Mouse (Mus musculus): Measurements from ENCODE around the gene Stoml2.

Gene Stoml2

DNA sequence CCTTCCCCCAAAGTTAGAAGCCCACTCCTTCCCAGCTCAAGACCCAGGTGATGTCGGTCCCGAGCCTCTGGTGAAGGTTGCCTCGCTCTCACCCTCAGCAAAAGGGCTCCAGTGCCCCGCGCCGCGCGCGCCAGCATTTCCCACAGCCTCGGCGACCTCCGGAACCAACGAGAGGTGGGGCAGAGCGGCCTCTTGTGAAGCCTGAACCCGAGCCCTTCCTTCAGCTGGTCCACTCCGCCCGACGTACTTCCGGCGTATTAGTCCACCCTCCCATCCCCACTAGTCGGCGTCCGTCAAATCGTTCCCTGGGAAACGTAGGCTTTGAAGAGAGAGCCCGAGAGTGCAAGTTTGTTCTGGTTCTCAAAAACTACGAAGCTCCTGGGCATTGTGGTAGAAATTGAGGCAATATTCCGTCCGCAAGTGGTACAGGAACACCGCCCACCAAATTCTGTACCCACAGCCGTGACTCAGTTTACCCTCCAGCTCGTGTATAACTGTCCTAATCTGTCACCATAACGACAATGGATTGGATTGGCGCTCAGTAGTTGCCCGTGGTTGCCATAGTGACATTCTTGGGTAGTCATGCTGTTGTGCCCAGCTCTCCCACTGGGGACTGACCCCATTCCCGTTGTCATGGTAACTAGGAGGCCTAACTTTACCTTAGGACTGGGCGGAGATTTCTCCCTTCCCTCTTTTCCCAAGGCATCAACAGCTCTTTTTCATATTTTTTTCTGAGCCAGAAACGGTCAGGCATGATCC, at the start of gene Stoml2:
TSS of gene Stoml2 (minus strand) at position 474 of the 759 bp plus-strand sequence.
- DNase-seq, result peak; percentile 99

DNA sequence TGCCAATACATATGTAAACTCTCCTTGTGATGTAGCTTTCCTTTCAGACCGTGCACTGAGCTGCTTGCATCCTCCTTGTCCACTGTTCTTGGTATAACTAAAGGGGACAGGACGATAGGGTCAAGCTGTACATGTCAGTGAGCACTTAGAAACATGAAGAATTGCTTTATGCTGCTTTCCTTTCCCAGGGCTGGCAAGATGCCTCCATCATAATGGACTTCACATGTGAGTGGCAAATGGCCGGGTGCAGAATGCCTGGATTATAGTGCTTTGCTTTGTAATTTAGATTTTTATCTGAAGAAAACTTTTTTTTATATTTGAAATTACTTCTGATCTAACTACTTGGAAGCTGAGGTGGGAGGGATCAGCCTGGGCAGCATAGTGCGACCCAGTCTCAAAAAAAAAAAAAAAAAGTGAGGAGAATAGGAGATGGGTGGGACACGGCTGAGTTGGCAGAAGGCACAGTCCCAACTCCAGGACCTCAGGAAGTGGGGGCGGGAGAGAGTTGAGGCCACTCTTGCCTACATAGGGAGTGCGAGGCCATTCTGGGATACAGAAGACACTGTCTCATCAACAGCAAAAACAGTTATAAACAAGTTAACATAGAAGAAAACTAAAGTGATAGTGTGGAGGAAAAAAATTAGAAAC, 46.7 kb upstream of the Stoml2 start:
- no peak for DNase-seq

DNA sequence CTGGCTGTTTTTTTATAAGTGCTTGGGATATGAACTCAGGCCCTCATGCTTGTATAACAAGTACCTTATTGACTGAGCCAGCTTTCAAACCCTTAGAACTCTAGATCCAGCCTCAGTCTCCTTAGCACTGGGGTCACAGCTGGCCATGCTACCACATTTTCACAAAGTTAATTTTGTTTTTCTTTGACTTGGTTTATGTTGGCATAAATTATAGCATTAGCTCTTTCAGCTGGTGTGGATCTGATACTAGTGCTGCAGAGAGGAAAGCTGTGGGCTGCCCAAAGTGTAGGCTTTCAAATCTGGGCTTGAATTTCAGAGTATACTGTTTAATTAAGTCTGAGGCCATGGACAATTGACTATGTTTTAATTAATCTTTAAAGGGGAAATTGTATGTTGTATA, 43.4 kb upstream of the Stoml2 start:
- no peak for DNase-seq

DNA sequence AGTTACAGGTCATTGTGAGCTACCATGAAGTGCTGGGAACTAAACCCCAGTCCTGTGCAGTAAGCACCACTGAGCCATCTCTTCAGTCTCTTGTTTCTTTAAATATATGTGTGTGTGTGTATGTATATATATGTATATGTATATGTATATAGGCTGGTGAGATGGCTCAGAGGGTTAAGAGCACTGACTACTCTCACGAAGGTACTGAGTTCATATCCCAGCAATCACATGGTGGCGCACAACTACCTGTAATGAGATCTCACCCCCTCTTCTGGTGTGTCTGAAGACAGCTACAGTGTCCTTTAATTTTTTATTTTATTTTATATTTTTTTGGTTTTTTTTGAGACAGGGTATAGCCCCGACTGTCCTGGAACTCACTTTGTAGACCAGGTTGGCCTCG, 34.0 kb upstream of the Stoml2 start:
- no peak for DNase-seq

DNA sequence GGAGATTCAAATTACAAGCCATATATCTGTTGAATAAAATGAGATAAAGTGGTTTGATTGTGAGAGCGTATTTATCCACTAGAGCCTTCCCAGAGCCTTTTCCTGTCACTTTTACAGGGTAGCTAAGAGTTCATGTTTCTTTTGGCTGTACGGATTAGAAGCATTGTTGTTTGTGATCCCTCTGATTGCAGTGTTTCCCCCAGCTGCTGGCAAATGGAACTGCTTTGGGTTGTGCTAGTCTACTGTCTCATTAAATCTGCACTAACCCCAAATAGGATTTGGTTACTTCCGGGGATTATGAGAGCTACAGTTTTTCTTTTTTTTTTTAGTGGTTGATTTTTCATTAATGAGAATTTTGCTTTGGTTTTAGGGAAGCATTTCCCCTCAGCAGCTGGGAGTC, 28.8 kb upstream of the Stoml2 start:
- peak; percentile 59 for DNase-seq

DNA sequence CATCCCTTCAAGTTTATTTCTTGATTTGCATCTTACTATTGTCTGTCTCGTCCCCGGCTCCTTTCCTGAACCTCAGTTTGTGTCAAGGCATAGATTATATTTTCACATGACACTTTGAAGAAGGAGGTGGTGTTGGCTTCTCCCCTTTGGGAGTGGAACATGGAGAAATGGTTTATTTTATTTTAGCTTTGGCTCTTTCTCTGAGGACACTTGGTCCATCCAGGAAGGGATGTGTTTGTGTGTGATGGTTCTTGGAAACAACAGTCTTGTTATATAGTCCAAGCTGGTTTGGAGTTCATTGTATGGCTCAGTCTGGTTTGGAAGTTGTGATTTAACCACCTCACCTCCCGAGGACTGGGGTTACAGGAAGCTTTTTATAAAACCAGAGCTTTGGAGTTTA, 28.2 kb upstream of the Stoml2 start:
- no peak for DNase-seq

DNA sequence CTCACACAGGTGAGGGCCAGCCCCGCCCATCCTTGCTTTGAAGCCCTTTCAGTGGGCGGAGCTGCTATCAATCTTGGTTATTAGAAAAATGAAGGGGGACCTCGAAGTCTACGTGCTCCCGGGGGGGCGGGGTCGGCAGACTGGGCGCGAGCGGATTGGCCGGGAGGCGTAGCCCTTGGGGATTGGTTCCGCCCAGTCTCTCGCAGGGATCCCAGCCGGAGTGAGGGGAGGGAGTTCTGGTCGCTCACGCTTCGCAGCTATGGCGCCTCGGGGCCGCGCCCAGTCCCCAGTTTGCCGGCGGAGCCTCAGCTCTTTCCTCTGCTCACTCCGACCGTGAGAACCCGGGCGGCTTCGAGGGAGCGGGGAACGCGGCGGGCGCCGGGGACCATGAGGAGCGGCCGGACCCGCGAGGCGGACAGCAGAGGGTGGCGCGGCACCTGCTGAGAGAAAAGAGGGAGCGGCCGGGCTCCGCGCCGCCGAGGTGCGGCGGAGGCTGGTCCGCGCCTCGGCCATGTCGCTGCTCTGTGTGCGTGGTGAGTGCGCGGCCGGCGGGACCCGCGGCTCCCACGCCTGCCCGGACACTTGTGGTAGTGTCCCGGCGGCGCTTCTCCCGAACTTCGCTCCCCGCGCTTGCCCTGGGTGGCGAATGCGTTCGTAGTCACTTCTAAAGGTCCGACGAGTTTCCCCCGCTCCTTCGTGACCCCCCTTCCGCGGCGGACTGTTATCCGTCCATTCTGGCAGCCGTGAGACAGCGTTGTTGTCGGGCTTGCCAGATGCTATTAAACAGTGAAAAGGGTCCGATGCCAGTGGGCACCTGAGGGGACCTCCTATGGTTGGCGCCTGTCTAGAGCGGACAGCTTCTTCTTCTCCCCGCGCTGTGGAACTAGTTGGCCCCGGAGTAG, 27.5 kb upstream of the Stoml2 start, which contains the start of gene Unc13b:
TSS of gene Unc13b (plus strand) at position 201 of the 902 bp plus-strand sequence.
- DNase-seq, result peak; percentile 98

DNA sequence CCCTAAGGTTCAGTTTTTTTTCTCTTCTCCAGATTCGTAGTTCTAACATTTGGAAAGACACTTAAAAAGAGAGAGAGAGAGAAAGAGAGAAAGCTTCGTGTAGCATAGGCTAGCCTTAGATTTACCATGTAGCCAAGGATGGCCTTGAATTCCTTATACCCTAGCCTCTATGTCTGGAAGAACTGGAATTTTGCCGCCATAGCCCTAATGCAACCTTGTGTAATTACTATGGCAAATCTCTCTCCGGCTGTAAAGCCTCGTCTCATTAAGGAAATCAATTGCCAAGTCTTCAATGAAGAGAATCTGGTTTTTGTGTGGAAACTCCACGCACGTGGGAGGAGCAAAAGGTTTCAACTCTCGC, 26.9 kb upstream of the Stoml2 start:
- no peak for DNase-seq

DNA sequence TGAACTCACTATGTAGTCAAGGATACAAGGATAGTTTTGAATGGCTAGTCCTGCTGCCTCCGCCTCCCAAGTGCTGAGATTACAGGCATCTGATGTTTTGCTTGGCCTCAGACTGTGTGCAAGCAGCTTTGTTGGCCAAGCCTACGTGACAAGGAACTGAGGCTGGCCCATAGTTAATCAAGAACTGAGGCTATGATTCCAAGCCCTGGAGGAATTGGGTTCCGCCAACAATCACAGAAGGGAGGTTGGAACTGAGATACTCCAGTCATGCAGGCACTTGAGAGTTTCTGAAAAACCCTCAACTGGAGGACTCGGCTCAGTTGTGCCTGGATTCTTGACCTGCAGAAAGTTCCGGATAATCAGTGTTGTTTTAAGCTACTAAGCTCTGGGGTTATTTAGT, 26.1 kb upstream of the Stoml2 start:
- no peak for DNase-seq

DNA sequence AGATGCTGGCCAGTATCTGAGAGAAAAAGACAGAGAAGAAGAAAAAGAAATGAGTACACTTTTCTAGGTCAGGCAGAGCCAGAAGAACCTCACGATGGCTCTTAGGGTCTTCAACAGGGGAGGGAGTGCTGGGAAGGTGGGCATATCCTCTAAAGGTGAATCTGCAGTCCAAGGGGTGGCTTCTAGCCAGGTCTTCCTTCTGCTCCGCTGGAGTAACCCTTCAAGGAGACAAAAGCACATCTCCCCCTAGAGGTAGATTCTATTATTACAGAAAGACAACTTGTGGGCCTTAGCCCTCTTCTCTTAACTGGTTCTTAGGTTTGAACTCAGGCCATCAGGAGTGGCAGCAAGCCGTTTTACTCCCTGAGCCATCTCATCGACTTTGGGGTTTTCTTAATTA, 21.1 kb upstream of the Stoml2 start:
- DNase-seq, result peak; percentile 86

DNA sequence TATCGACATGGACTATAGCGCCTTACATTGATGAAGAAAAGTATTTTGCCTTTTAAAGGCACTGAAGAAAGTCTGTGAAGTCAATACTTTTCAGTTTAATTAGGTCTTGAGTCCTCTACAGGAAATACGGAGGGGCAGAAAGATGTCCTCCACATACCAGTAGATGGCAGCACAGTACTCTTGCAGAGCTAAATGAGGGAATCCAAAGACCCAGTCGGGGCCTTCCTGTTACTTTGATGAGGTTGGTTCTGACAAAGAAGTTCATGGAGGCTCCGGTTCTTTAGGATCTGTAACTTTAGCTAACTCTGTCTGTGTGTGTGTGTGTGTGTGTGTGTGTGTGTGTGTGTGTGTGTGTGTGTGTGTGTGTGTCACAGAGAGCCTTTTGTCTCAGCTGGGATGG, 15.7 kb upstream of the Stoml2 start:
- DNase-seq, result peak; percentile 92

DNA sequence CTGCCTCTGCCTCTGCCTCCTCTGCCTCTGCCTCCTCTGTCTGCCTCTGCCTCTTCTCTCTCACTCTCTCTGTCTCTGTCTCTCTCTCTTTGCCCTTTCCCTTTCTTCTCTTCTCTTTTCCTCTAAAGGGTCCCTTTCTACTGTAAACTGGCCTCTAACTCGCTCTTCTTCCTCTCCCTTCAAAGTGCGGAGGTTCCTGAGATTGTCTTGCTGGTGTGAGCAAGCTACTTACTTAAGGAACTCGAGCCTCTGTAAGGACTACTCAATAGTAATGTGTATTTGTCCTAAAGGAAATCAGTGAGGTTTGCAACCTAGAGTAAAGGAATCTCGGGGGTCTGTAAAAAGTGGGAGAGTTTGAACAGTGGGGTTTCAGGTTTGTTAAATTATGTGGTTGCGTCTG, 15.1 kb upstream of the Stoml2 start:
- no peak for DNase-seq

DNA sequence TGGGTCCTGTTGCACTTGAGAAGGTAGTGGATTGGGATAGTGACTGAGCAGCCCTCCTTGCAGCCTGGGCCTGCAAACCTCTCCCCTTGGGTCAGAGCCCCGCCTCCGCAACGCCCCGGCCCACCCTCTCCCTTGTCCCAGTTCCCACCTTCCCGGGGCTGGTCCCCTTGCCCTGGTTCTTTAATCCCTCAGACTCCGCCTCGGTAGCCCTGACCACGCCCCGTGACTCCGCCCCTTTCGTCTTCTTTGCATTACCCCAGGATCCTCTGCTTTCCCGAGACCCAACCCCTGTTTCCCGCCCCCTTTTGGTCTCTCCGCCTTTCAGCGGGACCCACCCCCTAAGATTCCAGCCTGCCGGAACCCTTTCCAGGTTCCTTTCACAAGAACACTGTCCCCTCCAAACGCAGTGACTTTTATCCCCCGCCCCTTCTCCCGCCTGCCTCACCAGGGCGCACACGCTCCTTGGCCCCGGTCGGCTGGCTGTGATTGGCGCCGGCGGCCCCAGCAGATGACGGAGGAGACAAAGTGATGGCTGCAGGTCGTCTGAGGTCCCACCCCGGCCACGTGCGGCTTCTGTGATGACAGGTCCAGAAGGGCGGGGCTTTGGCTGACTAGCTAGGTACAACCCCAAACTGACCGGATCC, 14.3 kb upstream of the Stoml2 start, which contains the start of gene Fam214b:
TSS of gene Fam214b (minus strand) at position 562 of the 644 bp plus-strand sequence.
- peak; percentile 99 for DNase-seq

DNA sequence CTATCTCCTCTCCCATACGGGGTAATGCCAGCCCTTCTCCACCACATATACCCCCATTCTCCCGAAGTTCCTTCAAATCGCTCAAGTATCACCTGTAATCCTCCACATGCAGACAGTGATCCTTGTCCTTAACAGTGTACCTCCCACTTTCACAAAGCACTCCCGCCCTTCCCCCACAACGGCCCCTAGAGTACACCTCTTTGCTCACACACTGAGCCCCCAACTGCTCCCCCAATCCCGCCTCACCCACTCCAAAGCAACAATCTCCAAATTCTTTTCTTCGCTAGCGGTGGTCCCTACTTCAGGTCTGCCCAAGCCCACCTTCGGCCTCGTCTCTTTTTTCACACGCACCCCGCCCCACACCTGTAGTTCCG, 13.8 kb upstream of the Stoml2 start:
- DNase-seq, result no peak

DNA sequence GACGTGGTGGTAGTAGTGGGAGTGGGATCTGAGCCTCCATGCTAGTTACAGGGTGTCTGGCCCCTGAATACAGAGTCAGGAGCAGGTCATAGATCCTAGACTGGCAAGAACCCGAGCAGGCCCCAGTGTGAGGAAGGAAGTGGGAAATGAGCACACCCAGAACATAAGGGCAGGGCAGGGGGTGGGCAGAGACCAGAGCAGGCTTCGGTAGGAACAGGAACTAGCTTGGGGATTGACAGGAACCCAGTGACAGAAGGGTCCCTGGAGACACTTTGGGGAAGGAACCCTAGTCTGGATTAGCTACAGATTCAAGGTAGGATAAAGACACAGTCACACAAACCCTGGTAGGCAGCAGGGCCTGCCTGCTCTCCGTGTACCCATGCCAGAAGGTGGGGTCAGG, 13.2 kb upstream of the Stoml2 start:
- peak; percentile 32 for DNase-seq

DNA sequence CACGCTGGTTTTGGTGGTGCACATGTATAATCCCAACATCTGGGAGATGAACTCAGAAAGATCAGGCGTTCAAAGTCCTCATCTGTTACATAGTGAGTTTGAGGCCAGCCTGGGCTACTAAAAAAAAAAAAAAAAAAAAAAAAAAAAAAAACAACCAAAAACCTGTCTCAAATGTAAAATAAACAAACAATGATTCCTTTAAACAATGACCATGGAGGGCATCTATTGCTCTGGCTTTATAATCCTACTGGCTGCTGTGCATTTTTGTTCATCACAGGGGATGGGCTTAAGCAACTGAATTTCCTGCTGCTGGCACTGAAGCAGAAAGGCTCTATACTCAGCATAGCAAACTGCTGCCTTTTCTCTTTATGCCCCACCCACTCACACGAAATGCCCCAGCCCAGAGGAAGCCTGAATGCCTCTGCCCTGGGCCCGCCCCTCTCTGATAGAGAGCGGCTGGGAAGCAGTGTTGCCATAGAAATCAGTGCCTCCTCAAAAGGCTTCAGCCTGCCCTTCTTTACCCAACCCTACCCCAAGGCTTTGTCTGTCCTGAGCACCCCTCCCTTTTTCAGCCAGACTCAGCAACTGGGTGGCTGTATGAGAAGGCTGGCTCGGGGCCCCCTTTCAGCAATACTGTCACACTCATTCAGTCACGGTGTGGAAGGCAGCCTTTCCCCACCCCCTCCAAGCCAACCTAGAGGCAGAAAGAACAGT, 12.3 kb upstream of the Stoml2 start:
- peak; percentile 94 for DNase-seq

DNA sequence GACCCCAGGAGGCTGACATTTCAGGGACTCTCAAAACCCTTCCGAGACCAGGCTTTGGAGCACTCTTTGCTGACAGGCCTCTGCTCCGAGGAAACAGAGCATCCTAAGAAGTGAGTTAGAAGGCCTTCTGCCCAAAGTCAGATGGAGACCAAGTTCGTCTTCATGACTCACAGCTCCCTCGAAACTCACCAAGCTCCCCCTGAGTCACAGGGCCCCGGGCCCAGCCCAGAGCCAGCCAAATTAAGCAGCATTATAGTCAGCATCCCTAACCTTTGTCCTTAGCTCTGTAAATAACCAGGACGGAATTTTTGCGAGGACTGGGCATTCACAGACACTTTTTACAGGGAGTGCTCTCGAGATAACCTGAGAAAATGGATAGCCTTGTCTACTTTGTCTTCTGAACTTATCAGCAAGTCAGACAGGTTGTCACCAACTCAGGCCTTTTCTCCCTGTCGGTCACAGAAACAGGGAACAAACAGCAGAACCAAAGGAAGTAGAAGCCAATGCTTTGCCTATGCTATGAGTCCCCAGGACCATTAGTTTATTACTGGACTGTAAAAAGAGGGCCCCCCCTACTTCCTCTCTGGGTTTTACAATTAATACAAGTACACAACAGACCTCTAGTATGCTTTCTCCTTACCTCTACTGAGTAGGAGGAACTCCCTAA, 9.5 kb upstream of the Stoml2 start:
- no peak for DNase-seq

DNA sequence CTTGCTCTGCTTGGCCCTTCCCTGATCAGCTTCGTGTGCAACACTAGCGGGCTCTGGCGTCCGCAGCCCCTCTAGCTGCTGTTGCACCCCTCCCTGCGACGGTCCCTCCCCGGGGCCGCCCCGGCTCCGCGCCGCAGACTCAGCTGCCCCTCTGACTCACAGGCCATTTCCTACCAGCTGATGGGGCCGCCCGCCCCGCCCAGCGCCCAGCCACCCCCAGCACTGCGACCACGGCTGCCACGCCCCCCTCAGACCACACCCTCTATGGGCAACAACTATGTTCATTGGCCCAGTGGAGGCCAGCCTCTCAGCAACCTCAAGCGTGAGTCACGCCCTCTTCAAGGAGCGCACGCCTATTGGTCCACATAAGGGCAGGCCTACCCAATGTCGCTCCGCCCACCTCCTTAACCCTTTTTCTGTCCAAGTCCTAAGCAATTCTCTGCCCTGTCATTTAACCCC, 8.6 kb upstream of the Stoml2 start:
- DNase-seq, result peak; percentile 99

DNA sequence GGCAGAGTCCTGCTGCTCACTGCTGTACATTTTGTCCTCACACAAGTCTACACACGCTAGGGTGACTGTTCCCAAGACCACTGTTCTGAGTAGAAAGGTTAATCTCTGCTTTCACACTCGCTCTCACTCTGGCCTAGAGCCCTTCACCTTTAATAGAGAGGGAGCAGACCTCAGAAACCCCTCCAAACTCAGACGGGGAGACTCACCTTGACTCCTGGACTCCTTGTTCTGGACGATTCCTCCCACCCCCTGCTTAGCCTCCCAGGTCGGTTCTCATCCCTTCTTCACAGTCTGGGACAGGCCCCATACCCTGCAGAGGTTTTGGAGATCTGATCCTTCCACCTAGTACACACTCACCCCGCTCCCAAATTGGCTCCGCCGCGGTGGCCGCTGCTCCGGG, 8.1 kb upstream of the Stoml2 start:
- DNase-seq, result no peak

DNA sequence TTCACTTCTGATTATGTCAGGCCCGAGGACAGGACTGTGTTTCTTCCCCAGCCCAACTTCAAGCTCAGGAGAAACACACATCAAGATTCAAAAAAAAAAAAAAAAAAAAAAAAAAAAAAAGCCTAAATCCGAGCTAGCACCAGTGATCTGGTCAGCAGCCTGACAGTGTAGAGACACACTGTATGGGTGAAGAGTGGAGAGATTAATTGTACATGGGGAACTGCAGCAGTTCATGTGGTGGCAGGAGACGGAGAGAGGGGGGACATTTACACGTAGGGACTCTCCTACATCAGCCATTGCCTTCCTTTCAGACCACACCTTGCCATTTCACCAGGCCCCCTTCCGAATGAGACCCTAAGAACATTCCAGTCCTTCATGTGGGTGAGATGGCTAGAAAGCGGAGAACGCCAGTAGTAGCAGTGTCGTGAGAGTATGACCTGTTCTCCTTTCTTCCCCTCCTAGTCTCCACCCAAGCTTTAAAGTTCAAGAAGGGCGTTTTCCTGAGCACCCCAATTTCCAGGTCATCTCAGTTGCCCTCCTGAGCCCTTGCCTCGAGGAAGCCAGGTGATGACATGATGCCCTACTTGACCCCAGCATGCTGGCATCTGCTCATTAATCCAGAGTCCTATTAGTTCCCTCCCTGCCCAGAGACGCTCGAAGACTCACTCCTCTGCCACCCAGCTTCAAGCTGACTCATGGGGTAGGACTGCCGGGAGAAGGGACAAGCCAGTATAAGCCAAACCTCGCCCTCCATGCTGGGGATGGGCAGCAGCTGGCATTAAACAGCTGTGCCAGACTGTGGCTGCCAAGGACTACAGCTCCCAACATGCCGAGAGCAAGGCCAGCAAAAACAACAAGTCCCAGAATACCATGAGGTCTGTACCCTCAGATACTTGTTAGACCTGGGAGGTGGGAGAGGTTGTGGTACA, 7.3 kb upstream of the Stoml2 start:
- peak; percentile 65 for DNase-seq

Data from retina, postnatal 1 day (tissue).